Mouse (Mus musculus) neural tube, embryonic 12.5 days (tissue): Measurements from ENCODE around the gene Rtl6. TPM values are rescaled to one million over a fixed set of nuclear protein-coding genes. Genes with fewer than 3 reads are reported as not detected.
A peak's percentile ranks its signal among the peaks of the same experiment; 100 is the strongest.

Experiments used
- ATAC-seq: fragments of 200-750 bp; cut with Nextera tagmentation; 2 replicates; pipeline ENCODE4 v1.8.0; 2017; ENCODE audit warnings: low read depth, mild to moderate bottlenecking, moderate TSS enrichment, moderate library complexity; ENCODE audit not compliant: low FRiP score
- H3K27ac ChIP-seq: fragments of 300-500 bp; sonication (generic); 2 replicates; pipeline ENCODE4 v1.5.1; 2016
- H3K27me3 ChIP-seq: fragments of 300-500 bp; sonication (generic); replicated peaks from 2 replicates; pipeline ENCODE4 v1.6.1; 2016; ENCODE audit warnings: mild to moderate bottlenecking
- H3K36me3 ChIP-seq: fragments of 300-500 bp; sonication (generic); 2 replicates; pipeline ENCODE4 v1.6.1; 2016; ENCODE audit warnings: mild to moderate bottlenecking
- H3K4me1 ChIP-seq: fragments of 300-500 bp; sonication (generic); 2 replicates; pipeline ENCODE4 v1.6.1; 2016
- H3K4me2 ChIP-seq: fragments of 300-500 bp; sonication (generic); replicated peaks from 2 replicates; pipeline ENCODE4 v1.6.1; 2016; ENCODE audit warnings: mild to moderate bottlenecking
- H3K4me3 ChIP-seq: fragments of 300-500 bp; sonication (generic); 2 replicates; pipeline ENCODE4 v1.5.1; 2016
- H3K9ac ChIP-seq: fragments of 300-500 bp; sonication (generic); 2 replicates; pipeline ENCODE4 v1.6.1; 2016; ENCODE audit warnings: mild to moderate bottlenecking
- H3K9me3 ChIP-seq: fragments of 300-500 bp; sonication (generic); 2 replicates; pipeline ENCODE4 v1.6.1; 2016; ENCODE audit warnings: mild to moderate bottlenecking
- WGBS: fragments of 180-500 bp; shearing (Covaris S2); methylation state at CpG from one replicate; pipeline ENCODE4 v1.1.7; 2016; 5-methylcytosine and 5-hydroxymethylcytosine counted together
- polyA plus RNA-seq: library from polyadenylated mRNA; unstranded; fragments of >200 nt; fragmentation: Nextera tagmentation; extraction: Ambion mirVana; gene quantifications from 2 replicates; pipeline ENCODE4 v1.2.1, GENCODE M21; 2016

The Rtl6 gene
- polyA plus RNA-seq, 1 experiment from 2014 or later = 47.4 TPM

DNA sequence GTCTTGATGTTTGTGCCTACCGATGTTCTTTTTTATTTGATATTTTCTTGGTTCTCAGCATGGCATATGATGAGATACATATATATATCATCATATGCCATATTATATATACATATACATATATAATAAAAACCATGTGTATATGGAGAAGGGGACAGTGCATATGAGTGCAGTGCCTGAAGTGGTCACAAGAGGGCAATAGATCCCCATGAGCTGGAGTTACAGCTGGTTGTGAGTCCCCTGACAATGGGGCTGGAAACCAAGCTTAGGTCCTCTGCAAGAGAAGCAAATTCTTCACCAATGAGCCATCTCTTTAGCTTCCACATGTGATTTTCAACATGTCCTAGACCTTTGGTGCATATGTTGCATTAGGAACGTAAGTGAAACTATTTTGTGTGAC, 21.7 kb downstream of the Rtl6 start:
- Histone ChIP-seq H3K9me3 (0 out of 2 replicates have a peak, but pooled peaks cover 4% of the 10 kb centered on the region), H3K4me3 (no peak overlapping the region), H3K27me3 (no peaks in the 10 kb centered on the region), H3K4me2 (no peak overlapping the region), H3K9ac (no peak overlapping the region), H3K4me1 (peaks cover 6% of the 10 kb centered on the region; the same call in 1 of the 2 replicates), H3K27ac (no peak overlapping the region), H3K36me3 (no peaks in the 10 kb centered on the region)
- ATAC-seq = no peak
- 88% methylated on average over 2 of the region's 2 CpGs for WGBS

GRCm38 (mm10) chr15:84532211-84532610, 25.4 kb downstream of the Rtl6 start:
- Histone ChIP-seq H3K27me3 (no peaks in the 10 kb centered on the region), H3K9me3 (0 out of 2 replicates have a peak, but pooled peaks cover 4% of the 10 kb centered on the region), H3K36me3 (no peaks in the 10 kb centered on the region), H3K4me3 (no peak overlapping the region), H3K9ac (peak overlapping the region; percentile 26; the same call in 1 of the 2 replicates), H3K27ac (no peak overlapping the region), H3K4me2 (no peak overlapping the region), H3K4me1 (peaks cover 13% of the 10 kb centered on the region)
- 72% methylated on average over 2 of the region's 2 CpGs for WGBS
- no peak for ATAC-seq

- no peak overlapping the region for H3K27ac ChIP-seq
- no peak for ATAC-seq
- 40% methylated on average over 10 of the region's 10 CpGs for WGBS
These were observed 26.1 kb downstream of the Rtl6 start for GRCm38 (mm10) chr15:84531535-84531934.

GRCm38 (mm10) chr15:84526921-84527320, 30.7 kb downstream of the Rtl6 start:
- Histone ChIP-seq H3K9ac (no peak overlapping the region), H3K27me3 (no peaks in the 10 kb centered on the region), H3K4me3 (no peak overlapping the region), H3K9me3 (no peaks in the 10 kb centered on the region), H3K4me1 (peaks cover 19% of the 10 kb centered on the region), H3K27ac (no peak overlapping the region), H3K4me2 (no peak overlapping the region), H3K36me3 (no peaks in the 10 kb centered on the region)
- 29% methylated on average over 14 of the region's 14 CpGs for WGBS
- peak; percentile 69; the same call in 1 of the 2 replicates for ATAC-seq

More at GRCm38 (mm10) chr15:84531535-84531934, 26.1 kb downstream of the Rtl6 start:
- H3K4me2 ChIP-seq = no peak overlapping the region
- H3K27me3 ChIP-seq = no peaks in the 10 kb centered on the region
- no peaks in the 10 kb centered on the region for H3K36me3 ChIP-seq
- peaks cover 20% of the 10 kb centered on the region for H3K4me1 ChIP-seq
- no peak overlapping the region for H3K4me3 ChIP-seq
- no peak overlapping the region for H3K9ac ChIP-seq
- H3K9me3 ChIP-seq = 0 out of 2 replicates have a peak, but pooled peaks cover 4% of the 10 kb centered on the region

DNA sequence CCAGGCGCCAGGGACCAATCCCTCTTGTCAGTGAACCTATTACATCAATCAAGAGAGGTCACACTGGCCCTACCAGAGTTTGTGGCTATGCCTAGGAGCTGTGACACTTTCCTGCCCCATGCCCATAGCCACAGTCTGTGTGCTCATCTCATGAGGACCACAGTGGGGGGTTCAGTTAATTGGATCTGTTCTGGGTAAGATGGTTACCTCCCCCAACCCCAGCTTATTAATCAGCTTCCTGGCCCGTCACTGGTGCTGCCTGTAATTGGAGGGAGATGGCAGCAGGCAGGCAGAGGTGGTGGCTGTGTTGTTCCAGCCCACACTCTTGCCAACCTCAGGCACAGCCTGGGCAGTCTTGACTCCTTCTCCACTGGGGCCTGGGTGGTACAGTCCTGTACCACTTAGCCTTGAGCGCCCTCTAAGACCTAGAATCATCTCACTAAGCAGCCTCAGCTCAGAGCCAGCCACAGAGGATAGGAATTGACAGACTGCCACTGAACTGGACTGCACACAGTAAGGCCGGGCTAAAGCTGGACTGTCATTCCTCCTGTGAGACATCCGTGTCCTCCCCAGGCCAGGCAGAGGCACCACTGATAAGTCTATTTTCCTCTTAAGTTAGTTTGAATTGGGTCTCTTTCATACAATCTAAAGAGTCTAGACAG, 32.3 kb downstream of the Rtl6 start:
- peaks cover 23% of the 10 kb centered on the region for H3K4me1 ChIP-seq
- no peak for ATAC-seq
- H3K4me3 ChIP-seq = no peak overlapping the region
- H3K4me2 ChIP-seq = no peak overlapping the region
- 71% methylated on average over 5 of the region's 5 CpGs for WGBS
- H3K9ac ChIP-seq = no peak overlapping the region
- H3K27me3 ChIP-seq = no peaks in the 10 kb centered on the region
- no peaks in the 10 kb centered on the region for H3K36me3 ChIP-seq
- H3K27ac ChIP-seq = no peak overlapping the region
- H3K9me3 ChIP-seq = no peaks in the 10 kb centered on the region

DNA sequence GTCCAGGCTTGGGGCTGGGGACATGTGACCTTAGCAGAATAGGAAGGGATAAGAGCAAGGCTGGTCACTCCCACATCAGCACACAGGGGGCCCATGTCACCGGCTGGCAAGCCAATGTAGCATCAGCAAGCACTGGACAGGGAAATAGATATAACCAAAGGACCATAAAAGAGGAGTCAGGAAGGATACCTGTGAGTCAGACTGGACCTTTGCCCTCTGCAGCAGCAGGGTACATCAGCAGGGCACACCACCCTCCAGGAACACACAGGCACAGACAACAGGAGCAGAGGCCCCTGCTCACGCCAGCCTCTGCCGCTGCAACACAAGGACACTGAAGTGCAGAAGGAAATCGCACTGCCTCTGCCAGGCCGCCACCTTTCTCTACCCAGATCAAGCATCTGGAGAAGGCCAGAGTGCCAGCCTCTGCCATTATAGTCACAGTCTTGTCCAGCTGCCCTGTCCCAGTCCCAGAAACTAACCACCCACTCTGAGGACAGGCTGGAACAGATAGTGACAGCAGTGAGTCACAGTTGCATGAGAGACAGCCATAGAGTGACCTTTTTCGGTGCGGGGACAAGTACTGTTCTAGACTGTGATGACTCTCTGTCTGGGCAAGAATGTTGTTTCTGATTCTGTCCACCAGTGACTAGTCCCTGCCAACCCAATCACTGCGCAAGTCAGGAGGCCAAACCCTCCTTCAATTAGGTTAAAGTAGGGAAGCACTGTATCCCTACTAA, 34.5 kb downstream of the Rtl6 start:
- WGBS = 90% methylated on average over 8 of the region's 8 CpGs
- no peak for ATAC-seq

GRCm38 (mm10) chr15:84521486-84521885, 36.1 kb downstream of the Rtl6 start:
- peaks cover 8% of the 10 kb centered on the region for H3K4me1 ChIP-seq
- H3K4me3 ChIP-seq = no peak overlapping the region
- ATAC-seq = no peak
- H3K27me3 ChIP-seq = no peaks in the 10 kb centered on the region
- H3K9me3 ChIP-seq = no peaks in the 10 kb centered on the region
- no peak overlapping the region for H3K9ac ChIP-seq
- no peak overlapping the region for H3K4me2 ChIP-seq
- no peak overlapping the region for H3K27ac ChIP-seq
- 75% methylated on average over 4 of the region's 4 CpGs for WGBS
- H3K36me3 ChIP-seq = no peaks in the 10 kb centered on the region

More for the DNA sequence above, 34.5 kb downstream of the Rtl6 start:
- Histone ChIP-seq H3K9ac (no peak overlapping the region), H3K4me3 (no peak overlapping the region), H3K9me3 (no peaks in the 10 kb centered on the region), H3K36me3 (no peaks in the 10 kb centered on the region), H3K4me2 (no peak overlapping the region), H3K27ac (no peak overlapping the region), H3K4me1 (peaks cover 23% of the 10 kb centered on the region), H3K27me3 (no peaks in the 10 kb centered on the region)

- no peak overlapping the region for H3K27ac ChIP-seq
- H3K4me1 ChIP-seq = peaks cover 11% of the 10 kb centered on the region; the same call in 1 of the 2 replicates
- no peaks in the 10 kb centered on the region for H3K9me3 ChIP-seq
- H3K27me3 ChIP-seq = no peaks in the 10 kb centered on the region
- no peak overlapping the region for H3K4me3 ChIP-seq
- no peak overlapping the region for H3K9ac ChIP-seq
- no peak overlapping the region for H3K4me2 ChIP-seq
- H3K36me3 ChIP-seq = no peaks in the 10 kb centered on the region
- ATAC-seq = no peak
- 71% methylated on average over 8 of the region's 8 CpGs for WGBS
These were observed 39.1 kb downstream of the Rtl6 start for GRCm38 (mm10) chr15:84518540-84518939.

- WGBS = 65% methylated on average over 5 of the region's 5 CpGs
- peaks cover 13% of the 10 kb centered on the region for H3K4me1 ChIP-seq
- H3K27me3 ChIP-seq = no peaks in the 10 kb centered on the region
- no peak overlapping the region for H3K9ac ChIP-seq
- H3K27ac ChIP-seq = no peak overlapping the region
- H3K36me3 ChIP-seq = no peaks in the 10 kb centered on the region
- H3K4me3 ChIP-seq = no peak overlapping the region
- no peak overlapping the region for H3K4me2 ChIP-seq
- H3K9me3 ChIP-seq = no peaks in the 10 kb centered on the region
- no peak for ATAC-seq
These were observed 44.9 kb downstream of the Rtl6 start for GRCm38 (mm10) chr15:84512626-84513296.

DNA sequence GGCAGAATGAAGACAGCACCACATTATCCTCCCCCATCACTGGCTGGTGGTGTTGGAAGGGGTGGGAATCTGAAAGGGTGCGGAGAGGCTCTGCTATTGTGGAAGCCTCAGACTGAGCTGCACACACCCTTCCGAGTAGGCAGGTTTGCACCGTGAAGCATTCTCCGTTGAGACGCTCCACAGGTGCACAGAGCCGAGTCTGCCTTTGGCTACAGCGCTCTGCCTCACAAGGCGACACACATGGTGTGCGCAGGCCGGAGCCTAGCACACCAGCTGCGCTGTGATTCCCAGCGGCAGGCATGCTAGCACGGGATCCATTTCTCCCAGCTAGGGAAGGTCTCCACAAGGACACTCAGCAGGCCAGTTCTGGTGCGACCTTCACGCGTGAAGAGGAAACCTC, 47.6 kb downstream of the Rtl6 start:
- no peak overlapping the region for H3K9ac ChIP-seq
- H3K36me3 ChIP-seq = no peaks in the 10 kb centered on the region
- H3K27ac ChIP-seq = no peak overlapping the region
- peaks cover 10% of the 10 kb centered on the region; the same call in 1 of the 2 replicates for H3K4me1 ChIP-seq
- no peaks in the 10 kb centered on the region for H3K9me3 ChIP-seq
- no peak overlapping the region for H3K4me2 ChIP-seq
- WGBS = 68% methylated on average over 16 of the region's 16 CpGs
- no peaks in the 10 kb centered on the region for H3K27me3 ChIP-seq
- H3K4me3 ChIP-seq = no peak overlapping the region
- ATAC-seq = peak; percentile 13; the same call in 1 of the 2 replicates

- no peaks in the 10 kb centered on the region for H3K36me3 ChIP-seq
- no peak overlapping the region for H3K27ac ChIP-seq
- H3K4me3 ChIP-seq = no peak overlapping the region
- WGBS = 69% methylated on average over 5 of the region's 5 CpGs
- H3K4me2 ChIP-seq = no peak overlapping the region
- no peak for ATAC-seq
- H3K27me3 ChIP-seq = no peaks in the 10 kb centered on the region
- peaks cover 14% of the 10 kb centered on the region; the same call in 1 of the 2 replicates for H3K4me1 ChIP-seq
- H3K9ac ChIP-seq = no peak overlapping the region
- no peaks in the 10 kb centered on the region for H3K9me3 ChIP-seq
These were observed 48.5 kb downstream of the Rtl6 start for GRCm38 (mm10) chr15:84509161-84509560.

DNA sequence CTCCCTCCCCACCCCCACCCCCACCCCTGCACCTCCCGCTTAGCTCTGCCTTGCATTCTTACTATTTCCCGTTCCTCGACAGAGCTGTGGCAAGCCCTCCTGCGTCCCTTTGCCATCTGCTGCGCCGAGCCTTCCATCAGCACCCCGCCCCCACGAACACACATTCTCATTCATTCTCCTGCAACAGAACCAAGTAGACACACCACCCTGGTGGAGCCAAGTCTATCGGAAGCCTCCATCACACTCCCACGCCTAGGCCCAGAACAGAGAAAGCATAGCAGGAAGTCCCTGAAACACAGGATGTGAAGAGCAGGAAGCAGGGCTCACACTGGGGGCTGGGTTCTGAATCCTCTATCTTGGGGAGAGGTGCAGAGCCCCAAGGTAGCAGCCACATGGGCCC, 51.6 kb downstream of the Rtl6 start:
- Histone ChIP-seq H3K4me1 (peaks cover 16% of the 10 kb centered on the region; the same call in 1 of the 2 replicates), H3K27me3 (no peaks in the 10 kb centered on the region)
- WGBS = 85% methylated on average over 10 of the region's 10 CpGs

More for the DNA sequence above, 51.6 kb downstream of the Rtl6 start:
- Histone ChIP-seq H3K9me3 (no peaks in the 10 kb centered on the region), H3K9ac (no peak overlapping the region), H3K27ac (no peak overlapping the region), H3K36me3 (no peaks in the 10 kb centered on the region), H3K4me2 (no peak overlapping the region), H3K4me3 (no peak overlapping the region)
- no peak for ATAC-seq
